Mouse (Mus musculus): ENCODE results near the gene Brpf1. TPM values are rescaled to one million over a fixed set of nuclear protein-coding genes. Genes with fewer than 3 reads are reported as not detected.

Gene Brpf1
- polyA plus RNA-seq (2016; fragmentation: Nextera tagmentation; extraction: Ambion mirVana), result 26.1 and 26.7 TPM in 2 replicates

GRCm38 (mm10) chr6:113306986-113307349, at the start of gene Brpf1:
Gene Brpf1, plus strand, starts transcription at chr6:113307137.
- under 1% methylated on average over 32 of the region's 32 CpGs for WGBS
- H3K36me3 ChIP-seq (replicated peaks), result peaks cover 29% of the 10 kb centered on the region
- no peaks in the 10 kb centered on the region for H3K27me3 ChIP-seq (ENCODE audit: poor library complexity, severe bottlenecking)
- H3K27ac ChIP-seq, result peak within 1 kb of the TSS; percentile 100
- no peaks in the 10 kb centered on the region for H3K9me3 ChIP-seq
- no peak for DNase-seq (ENCODE audit: extremely low spot score, low spot score)
- peak within 1 kb of the TSS; percentile 94 for H3K4me3 ChIP-seq
- H3K4me1 ChIP-seq, result peaks cover 27% of the 10 kb centered on the region

GRCm38 (mm10) chr6:113261174-113261858, 45.6 kb upstream of the Brpf1 start:
- H3K4me3 ChIP-seq, result no peak overlapping the region
- no peaks in the 10 kb centered on the region for H3K9me3 ChIP-seq
- H3K4me1 ChIP-seq, result no peaks in the 10 kb centered on the region
- no peaks in the 10 kb centered on the region for H3K27me3 ChIP-seq (ENCODE audit: poor library complexity, severe bottlenecking)
- 90% methylated on average over 8 of the region's 8 CpGs for WGBS
- no peak for DNase-seq (ENCODE audit: extremely low spot score, low spot score)
- H3K27ac ChIP-seq, result no peak overlapping the region
- H3K36me3 ChIP-seq (replicated peaks), result peaks cover 97% of the 10 kb centered on the region

- Histone ChIP-seq H3K4me3 (no peak overlapping the region), H3K27me3 (ENCODE audit: poor library complexity, severe bottlenecking) (no peaks in the 10 kb centered on the region), H3K36me3 (replicated peaks) (peaks cover 99% of the 10 kb centered on the region), H3K9me3 (no peaks in the 10 kb centered on the region), H3K27ac (no peak overlapping the region), H3K4me1 (no peaks in the 10 kb centered on the region)
- DNase-seq (ENCODE audit: extremely low spot score, low spot score), result no peak
- WGBS, result 91% methylated on average over 6 of the region's 6 CpGs
Observed at GRCm38 (mm10) chr6:113263531-113263930, 43.4 kb upstream of the Brpf1 start.

- H3K36me3 ChIP-seq (replicated peaks), result peaks cover 99% of the 10 kb centered on the region
- no peaks in the 10 kb centered on the region for H3K9me3 ChIP-seq
- 93% methylated on average over 8 of the region's 8 CpGs for WGBS
- no peak overlapping the region for H3K27ac ChIP-seq
- H3K27me3 ChIP-seq (ENCODE audit: poor library complexity, severe bottlenecking), result no peaks in the 10 kb centered on the region
- H3K4me3 ChIP-seq, result no peak overlapping the region
- no peak for DNase-seq (ENCODE audit: extremely low spot score, low spot score)
- no peaks in the 10 kb centered on the region for H3K4me1 ChIP-seq
Observed at GRCm38 (mm10) chr6:113264429-113264828, 42.5 kb upstream of the Brpf1 start.

GRCm38 (mm10) chr6:113266996-113267655, 39.8 kb upstream of the Brpf1 start:
- no peak for DNase-seq (ENCODE audit: extremely low spot score, low spot score)
- Histone ChIP-seq H3K4me1 (no peaks in the 10 kb centered on the region), H3K4me3 (no peak overlapping the region), H3K9me3 (no peaks in the 10 kb centered on the region), H3K36me3 (replicated peaks) (peaks cover 99% of the 10 kb centered on the region), H3K27ac (no peak overlapping the region), H3K27me3 (ENCODE audit: poor library complexity, severe bottlenecking) (no peaks in the 10 kb centered on the region)
- 92% methylated on average over 7 of the region's 7 CpGs for WGBS

- H3K4me3 ChIP-seq, result no peak overlapping the region
- H3K4me1 ChIP-seq, result no peaks in the 10 kb centered on the region
- peaks cover 99% of the 10 kb centered on the region for H3K36me3 ChIP-seq (replicated peaks)
- 95% methylated on average over 1 of the region's 1 CpGs for WGBS
- H3K9me3 ChIP-seq, result no peaks in the 10 kb centered on the region
- H3K27ac ChIP-seq, result no peak overlapping the region
- DNase-seq (ENCODE audit: extremely low spot score, low spot score), result no peak
- no peaks in the 10 kb centered on the region for H3K27me3 ChIP-seq (ENCODE audit: poor library complexity, severe bottlenecking)
Observed at GRCm38 (mm10) chr6:113267988-113268387, 38.9 kb upstream of the Brpf1 start.

GRCm38 (mm10) chr6:113272365-113272764, 34.6 kb upstream of the Brpf1 start:
- Histone ChIP-seq H3K36me3 (replicated peaks) (peaks cover 86% of the 10 kb centered on the region), H3K9me3 (no peaks in the 10 kb centered on the region), H3K27me3 (ENCODE audit: poor library complexity, severe bottlenecking) (no peaks in the 10 kb centered on the region), H3K4me1 (no peaks in the 10 kb centered on the region), H3K27ac (no peak overlapping the region), H3K4me3 (no peak overlapping the region)
- WGBS, result 88% methylated on average over 3 of the region's 3 CpGs
- DNase-seq (ENCODE audit: extremely low spot score, low spot score), result no peak

- 79% methylated on average over 4 of the region's 4 CpGs for WGBS
- Histone ChIP-seq H3K27me3 (ENCODE audit: poor library complexity, severe bottlenecking) (peaks cover 15% of the 10 kb centered on the region), H3K9me3 (no peaks in the 10 kb centered on the region), H3K36me3 (replicated peaks) (peaks cover 54% of the 10 kb centered on the region), H3K4me1 (no peaks in the 10 kb centered on the region), H3K4me3 (no peak overlapping the region), H3K27ac (no peak overlapping the region)
- no peak for DNase-seq (ENCODE audit: extremely low spot score, low spot score)
Observed at GRCm38 (mm10) chr6:113276846-113277245, 30.1 kb upstream of the Brpf1 start.

GRCm38 (mm10) chr6:113281676-113282075, 25.3 kb upstream of the Brpf1 start:
- Histone ChIP-seq H3K36me3 (replicated peaks) (peaks cover 18% of the 10 kb centered on the region), H3K27ac (no peak overlapping the region), H3K27me3 (ENCODE audit: poor library complexity, severe bottlenecking) (peaks cover 58% of the 10 kb centered on the region), H3K9me3 (no peaks in the 10 kb centered on the region), H3K4me3 (no peak overlapping the region), H3K4me1 (peaks cover 17% of the 10 kb centered on the region)
- DNase-seq (ENCODE audit: extremely low spot score, low spot score), result no peak
- 65% methylated on average over 6 of the region's 6 CpGs for WGBS

GRCm38 (mm10) chr6:113282101-113282802, 24.7 kb upstream of the Brpf1 start, which contains the start of gene Cpne9:
Gene Cpne9, plus strand, starts transcription at chr6:113282307.
- Histone ChIP-seq H3K27ac (no peak within 1 kb of the TSS; the same call in 1 of the 2 replicates), H3K36me3 (replicated peaks) (peaks cover 13% of the 10 kb centered on the region), H3K27me3 (ENCODE audit: poor library complexity, severe bottlenecking) (peaks cover 58% of the 10 kb centered on the region), H3K9me3 (no peaks in the 10 kb centered on the region), H3K4me1 (peaks cover 17% of the 10 kb centered on the region), H3K4me3 (peak within 1 kb of the TSS; percentile 39)
- WGBS, result 2% methylated on average over 37 of the region's 37 CpGs
- DNase-seq (ENCODE audit: extremely low spot score, low spot score), result peak; percentile 45

- H3K27ac ChIP-seq, result no peak overlapping the region
- peaks cover 17% of the 10 kb centered on the region for H3K4me1 ChIP-seq
- H3K27me3 ChIP-seq (ENCODE audit: poor library complexity, severe bottlenecking), result peaks cover 58% of the 10 kb centered on the region
- DNase-seq (ENCODE audit: extremely low spot score, low spot score), result no peak
- peak overlapping the region; percentile 39 for H3K4me3 ChIP-seq
- H3K9me3 ChIP-seq, result no peaks in the 10 kb centered on the region
- WGBS, result under 1% methylated on average over 22 of the region's 22 CpGs
- peaks cover 7% of the 10 kb centered on the region for H3K36me3 ChIP-seq (replicated peaks)
Observed at GRCm38 (mm10) chr6:113282969-113283368, 24.0 kb upstream of the Brpf1 start.

GRCm38 (mm10) chr6:113283500-113283899, 23.4 kb upstream of the Brpf1 start:
- Histone ChIP-seq H3K4me1 (peaks cover 19% of the 10 kb centered on the region), H3K36me3 (replicated peaks) (peaks cover 6% of the 10 kb centered on the region; the same call in 1 of the 2 replicates), H3K27me3 (ENCODE audit: poor library complexity, severe bottlenecking) (peaks cover 58% of the 10 kb centered on the region), H3K9me3 (no peaks in the 10 kb centered on the region), H3K4me3 (peak overlapping the region; percentile 39), H3K27ac (no peak overlapping the region)
- WGBS, result 4% methylated on average over 6 of the region's 6 CpGs
- DNase-seq (ENCODE audit: extremely low spot score, low spot score), result no peak

- H3K36me3 ChIP-seq (replicated peaks), result peaks cover 6% of the 10 kb centered on the region; the same call in 1 of the 2 replicates
- peaks cover 19% of the 10 kb centered on the region for H3K4me1 ChIP-seq
- H3K4me3 ChIP-seq, result no peak overlapping the region
- H3K27ac ChIP-seq, result no peak overlapping the region
- H3K27me3 ChIP-seq (ENCODE audit: poor library complexity, severe bottlenecking), result peaks cover 58% of the 10 kb centered on the region
- DNase-seq (ENCODE audit: extremely low spot score, low spot score), result no peak
- WGBS, result 78% methylated on average over 3 of the region's 3 CpGs
- no peaks in the 10 kb centered on the region for H3K9me3 ChIP-seq
Observed at GRCm38 (mm10) chr6:113284931-113285330, 22.0 kb upstream of the Brpf1 start.
